Mouse (Mus musculus) forebrain, embryonic 11.5 days (tissue): ENCODE data around the gene Dgki. TPM values are rescaled to one million over a fixed set of nuclear protein-coding genes. Genes with fewer than 3 reads are reported as not detected.

Experiments
- ATAC-seq: fragments of 200-750 bp; cut with Nextera tagmentation; replicated peaks from 2 replicates; pipeline ENCODE4 v1.8.0; 2017; ENCODE audit warnings: moderate TSS enrichment; ENCODE audit not compliant: low FRiP score
- DNase-seq: peaks from one replicate; pipeline ENCODE4 v3.0.0-alpha.2; 2017; ENCODE audit warnings: low spot score
- H3K27ac ChIP-seq: fragments of 300-500 bp; sonication (generic); 2 replicates; pipeline ENCODE4 v1.5.1; 2014; ENCODE audit warnings: low read depth, low read length
- H3K27me3 ChIP-seq: fragments of 300-500 bp; sonication (generic); 2 replicates; pipeline ENCODE4 v1.6.1; 2014; ENCODE audit warnings: mild to moderate bottlenecking, low read length, mixed read lengths; ENCODE audit not compliant: control insufficient read depth, insufficient read depth
- H3K36me3 ChIP-seq: fragments of 300-500 bp; sonication (generic); 2 replicates; pipeline ENCODE4 v1.6.1; 2014; ENCODE audit warnings: mild to moderate bottlenecking, low read length, moderate library complexity, mixed read lengths; ENCODE audit not compliant: control insufficient read depth, insufficient read depth
- H3K4me1 ChIP-seq: fragments of 300-500 bp; sonication (generic); replicated peaks from 2 replicates; pipeline ENCODE4 v1.6.1; 2014; ENCODE audit warnings: low read length, mixed read lengths; ENCODE audit not compliant: control insufficient read depth, insufficient read depth
- H3K4me2 ChIP-seq: fragments of 300-500 bp; sonication (generic); 2 replicates; pipeline ENCODE4 v1.6.1; 2014; ENCODE audit warnings: low read depth, mild to moderate bottlenecking, low read length, moderate library complexity, mixed read lengths; ENCODE audit not compliant: severe bottlenecking
- H3K4me3 ChIP-seq: fragments of 300-500 bp; sonication (generic); 2 replicates; pipeline ENCODE4 v1.5.1; 2014; ENCODE audit warnings: low read depth, low read length
- H3K9ac ChIP-seq: fragments of 300-500 bp; sonication (generic); 2 replicates; pipeline ENCODE4 v1.6.1; 2014; ENCODE audit warnings: low read length
- H3K9me3 ChIP-seq: fragments of 300-500 bp; sonication (generic); 2 replicates; pipeline ENCODE4 v1.6.1; 2016; ENCODE audit warnings: low read length, mixed read lengths; ENCODE audit not compliant: control insufficient read depth
- WGBS: fragments of 180-500 bp; shearing (Covaris S2); extraction: QIAGEN DNeasy Blood & Tissue Kit; methylation state at CpG from one replicate; pipeline ENCODE4 v1.1.7; 2014; 5-methylcytosine and 5-hydroxymethylcytosine counted together
- polyA plus RNA-seq: library from polyadenylated mRNA; unstranded; fragments of >200 nt; fragmentation: Nextera tagmentation; extraction: Ambion mirVana; gene quantifications from 2 replicates; pipeline ENCODE4 v1.2.1, GENCODE M21; 2014

The Dgki gene
- polyA plus RNA-seq, 1 experiment from 2014 or later = 2.8 TPM

DNA sequence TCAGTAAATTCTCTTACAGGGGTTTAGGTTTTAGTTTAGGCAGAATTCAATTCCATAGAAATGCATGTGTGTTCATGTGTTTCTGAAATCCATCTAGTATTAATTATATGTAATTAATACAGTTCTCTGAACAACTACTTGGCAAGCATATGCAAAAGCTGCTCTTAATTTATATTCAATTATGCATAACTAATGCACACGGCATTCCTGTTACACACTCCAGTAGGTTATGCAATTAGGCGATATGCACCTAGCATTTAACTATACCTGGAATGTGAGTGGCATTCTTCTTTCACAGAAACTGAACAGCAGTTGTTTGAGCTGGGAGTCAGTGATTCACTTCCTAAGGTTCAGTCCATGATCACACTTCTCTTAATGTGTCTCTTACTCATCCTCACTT is 370.2 kb downstream of the Dgki start:
- Histone ChIP-seq H3K27me3 (no peaks in the 10 kb centered on the region), H3K27ac (no peak overlapping the region), H3K9me3 (no peaks in the 10 kb centered on the region), H3K9ac (no peak overlapping the region), H3K4me3 (no peak overlapping the region), H3K4me2 (no peak overlapping the region), H3K36me3 (no peaks in the 10 kb centered on the region), H3K4me1 (no peaks in the 10 kb centered on the region)
- ATAC-seq = no peak
- no peak for DNase-seq
- 79% methylated on average over 2 of the region's 2 CpGs for WGBS

GRCm38 (mm10) chr6:36926455-36926854 is 373.5 kb downstream of the Dgki start:
- Histone ChIP-seq H3K9me3 (no peaks in the 10 kb centered on the region), H3K4me2 (no peak overlapping the region), H3K27ac (no peak overlapping the region), H3K27me3 (no peaks in the 10 kb centered on the region), H3K4me1 (no peaks in the 10 kb centered on the region), H3K9ac (no peak overlapping the region), H3K4me3 (no peak overlapping the region), H3K36me3 (no peaks in the 10 kb centered on the region)
- WGBS = 86% methylated on average over 4 of the region's 4 CpGs
- no peak for DNase-seq
- no peak for ATAC-seq

- no peak overlapping the region for H3K27ac ChIP-seq
- DNase-seq = no peak
- ATAC-seq = no peak
- H3K4me3 ChIP-seq = no peak overlapping the region
- H3K9ac ChIP-seq = no peak overlapping the region
- no peaks in the 10 kb centered on the region for H3K4me1 ChIP-seq
- no peaks in the 10 kb centered on the region for H3K36me3 ChIP-seq
- no peaks in the 10 kb centered on the region; the same call in 1 of the 2 replicates for H3K9me3 ChIP-seq
- H3K27me3 ChIP-seq = no peaks in the 10 kb centered on the region
- 86% methylated on average over 4 of the region's 4 CpGs for WGBS
- H3K4me2 ChIP-seq = no peak overlapping the region
Measured at GRCm38 (mm10) chr6:36922006-36922405, 378.0 kb downstream of the Dgki start.

- Histone ChIP-seq H3K27me3 (no peaks in the 10 kb centered on the region), H3K9ac (no peak overlapping the region), H3K4me1 (no peaks in the 10 kb centered on the region), H3K36me3 (no peaks in the 10 kb centered on the region), H3K4me3 (no peak overlapping the region), H3K27ac (no peak overlapping the region), H3K9me3 (no peaks in the 10 kb centered on the region), H3K4me2 (no peak overlapping the region)
- 32% methylated on average over 6 of the region's 6 CpGs for WGBS
- ATAC-seq (no peak), DNase-seq (no peak)
Measured at GRCm38 (mm10) chr6:36911586-36911985, 388.4 kb downstream of the Dgki start.

DNA sequence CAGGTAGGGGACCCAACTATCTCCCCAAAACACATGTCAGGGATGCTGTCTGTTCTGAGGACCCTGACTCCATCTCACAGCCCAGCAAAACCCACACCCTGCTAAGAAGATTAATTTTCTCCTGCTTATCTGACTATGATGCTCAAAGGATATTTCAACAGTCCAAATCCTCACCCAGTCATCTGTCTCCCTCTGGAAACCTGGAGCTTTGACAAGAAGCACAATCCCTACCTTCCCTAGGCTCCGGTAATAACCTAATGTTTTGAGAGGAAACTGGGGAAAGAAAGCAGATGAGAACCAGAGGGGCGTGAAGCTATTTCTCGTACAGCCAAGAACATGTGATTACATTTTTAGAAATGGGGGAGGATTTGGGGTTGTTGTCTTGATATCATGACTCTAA is 392.8 kb downstream of the Dgki start:
- Histone ChIP-seq H3K27me3 (no peaks in the 10 kb centered on the region), H3K36me3 (no peaks in the 10 kb centered on the region), H3K9ac (no peak overlapping the region), H3K4me1 (peaks cover 6% of the 10 kb centered on the region), H3K9me3 (no peaks in the 10 kb centered on the region), H3K27ac (no peak overlapping the region), H3K4me2 (no peak overlapping the region), H3K4me3 (no peak overlapping the region)
- DNase-seq (no peak), ATAC-seq (no peak)
- WGBS = 92% methylated on average over 3 of the region's 3 CpGs

GRCm38 (mm10) chr6:36905965-36906364 is 394.0 kb downstream of the Dgki start:
- no peaks in the 10 kb centered on the region for H3K36me3 ChIP-seq
- H3K27me3 ChIP-seq = no peaks in the 10 kb centered on the region
- WGBS = 90% methylated on average over 3 of the region's 3 CpGs
- H3K9me3 ChIP-seq = no peaks in the 10 kb centered on the region
- H3K27ac ChIP-seq = no peak overlapping the region
- DNase-seq (no peak), ATAC-seq (no peak)
- H3K4me1 ChIP-seq = peaks cover 6% of the 10 kb centered on the region
- H3K4me3 ChIP-seq = no peak overlapping the region
- H3K4me2 ChIP-seq = no peak overlapping the region
- no peak overlapping the region for H3K9ac ChIP-seq

DNA sequence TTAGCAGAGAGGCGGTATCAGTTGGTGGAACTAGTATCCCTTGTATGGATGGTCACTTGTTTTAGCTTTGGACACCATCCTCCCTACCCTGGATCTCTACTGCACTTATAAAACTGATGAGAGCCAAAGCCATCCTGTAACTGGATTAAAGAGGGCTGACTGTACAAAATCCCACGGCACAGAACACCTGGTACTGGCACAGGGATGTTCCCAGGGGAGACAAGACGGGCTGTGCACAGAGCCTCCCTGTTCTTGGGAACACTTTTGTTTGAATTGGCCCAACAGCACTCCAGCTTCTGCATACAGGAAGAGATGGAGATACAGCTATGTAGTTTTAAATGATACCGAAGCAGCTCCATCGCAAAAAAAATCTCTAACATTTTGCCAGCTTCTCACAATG is 395.1 kb downstream of the Dgki start:
- Histone ChIP-seq H3K27me3 (no peaks in the 10 kb centered on the region), H3K4me2 (no peak overlapping the region), H3K36me3 (no peaks in the 10 kb centered on the region), H3K4me3 (no peak overlapping the region), H3K9me3 (no peaks in the 10 kb centered on the region), H3K4me1 (peaks cover 6% of the 10 kb centered on the region), H3K27ac (no peak overlapping the region), H3K9ac (no peak overlapping the region)
- 88% methylated on average over 5 of the region's 5 CpGs for WGBS
- DNase-seq = no peak
- ATAC-seq = no peak

GRCm38 (mm10) chr6:36903821-36904220 is 396.2 kb downstream of the Dgki start:
- no peaks in the 10 kb centered on the region for H3K9me3 ChIP-seq
- ATAC-seq = peak; percentile 62
- H3K9ac ChIP-seq = no peak overlapping the region
- H3K27me3 ChIP-seq = no peaks in the 10 kb centered on the region
- H3K36me3 ChIP-seq = no peaks in the 10 kb centered on the region
- DNase-seq = no peak
- H3K4me1 ChIP-seq = peaks cover 6% of the 10 kb centered on the region
- 0 out of 2 replicates have a peak overlapping the region, but pooled peaks have one; percentile 15 for H3K4me2 ChIP-seq
- H3K27ac ChIP-seq = no peak overlapping the region
- WGBS = 22% methylated on average over 5 of the region's 5 CpGs
- H3K4me3 ChIP-seq = no peak overlapping the region

DNA sequence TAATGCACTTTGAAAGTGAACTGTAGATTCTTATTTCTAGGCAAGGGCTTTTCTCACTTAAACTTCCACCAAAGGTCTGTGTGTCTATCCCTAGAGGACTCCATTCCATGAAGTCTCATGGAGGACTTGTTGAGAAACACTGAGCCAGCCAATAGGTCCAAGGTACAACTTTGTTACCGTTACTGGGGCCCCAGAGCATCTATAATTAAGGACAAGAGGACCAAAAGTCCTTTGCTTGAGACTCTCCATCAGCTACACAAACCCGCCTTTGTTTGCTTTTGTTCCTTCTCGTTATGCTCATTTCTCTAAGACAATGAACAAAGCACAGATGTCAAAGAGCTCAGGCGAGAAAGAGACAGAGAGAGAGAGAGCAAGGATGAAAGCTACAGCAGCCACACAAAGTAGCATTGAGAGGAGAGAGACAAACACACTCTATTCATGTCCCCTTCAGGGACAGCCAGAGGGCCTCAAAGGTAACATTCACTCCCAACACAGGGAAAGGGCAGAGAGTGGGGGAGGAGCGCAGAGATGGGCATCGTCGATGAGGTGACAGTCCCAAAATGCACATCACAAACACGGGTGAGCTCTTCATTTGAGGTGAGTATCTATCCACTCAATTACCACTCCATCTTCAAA is 396.7 kb downstream of the Dgki start:
- no peaks in the 10 kb centered on the region for H3K9me3 ChIP-seq
- peak; percentile 56 for DNase-seq
- H3K4me1 ChIP-seq = peaks cover 6% of the 10 kb centered on the region
- WGBS = 7% methylated on average over 8 of the region's 8 CpGs
- no peaks in the 10 kb centered on the region for H3K36me3 ChIP-seq
- H3K27me3 ChIP-seq = no peaks in the 10 kb centered on the region
- 0 out of 2 replicates have a peak overlapping the region, but pooled peaks have one; percentile 15 for H3K4me2 ChIP-seq
- no peak overlapping the region; the same call in 1 of the 2 replicates for H3K27ac ChIP-seq
- H3K4me3 ChIP-seq = no peak overlapping the region
- no peak overlapping the region for H3K9ac ChIP-seq
- peak; percentile 57; the same call in 1 of the 2 replicates for ATAC-seq
